Mouse (Mus musculus): ENCODE measurements around the gene Arnt.
"Not testable (repeated sequence)": the region's sequence is repeated elsewhere in the genome, so short reads cannot be mapped to it uniquely, and the experiment has no call there.

Arnt gene

DNA sequence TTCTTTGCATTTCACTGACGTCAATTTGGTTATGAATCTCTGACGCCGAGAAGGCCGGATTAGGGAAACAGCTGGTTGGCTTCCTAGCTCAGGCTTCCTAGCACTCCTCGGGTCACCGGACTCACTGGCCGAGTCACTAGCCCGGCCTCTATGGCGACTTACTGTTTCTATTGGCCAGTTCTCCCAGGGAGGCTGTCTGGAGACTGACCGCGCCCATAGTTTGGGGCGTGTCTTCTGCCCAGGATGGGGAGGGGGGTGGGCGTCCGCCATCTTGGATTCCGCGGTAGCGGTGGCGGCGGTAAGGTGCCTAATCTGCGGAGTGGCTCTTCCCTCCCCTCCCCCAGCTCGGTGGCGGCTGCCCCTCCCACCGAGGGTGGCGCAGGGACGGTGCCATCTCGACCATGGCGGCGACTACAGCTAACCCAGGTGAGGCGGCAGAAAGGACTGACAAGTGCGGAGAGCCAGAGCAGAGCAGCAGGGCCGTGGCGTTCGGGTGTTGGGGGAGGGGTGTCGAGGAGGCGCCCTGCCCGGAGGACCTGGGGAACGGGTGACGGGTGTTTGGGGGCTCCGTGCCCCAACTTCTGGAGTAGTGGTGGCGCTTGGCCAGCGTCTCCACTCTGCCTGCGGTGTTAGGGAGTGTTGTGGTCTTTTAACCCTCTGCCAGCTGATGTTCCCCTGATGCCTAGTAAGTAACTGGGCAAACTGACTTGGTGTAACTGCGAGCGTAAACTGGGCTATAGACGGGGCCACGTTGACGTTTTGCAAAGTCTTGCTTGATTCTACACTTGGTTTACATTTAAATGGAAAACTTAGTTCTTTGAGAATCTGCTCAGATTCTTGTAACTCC lies at the start of gene Arnt:
Gene Arnt, plus strand, starts transcription at position 253 of the 847 bp plus-strand sequence.
- DNase-seq = peak; percentile 95 to 97

DNA sequence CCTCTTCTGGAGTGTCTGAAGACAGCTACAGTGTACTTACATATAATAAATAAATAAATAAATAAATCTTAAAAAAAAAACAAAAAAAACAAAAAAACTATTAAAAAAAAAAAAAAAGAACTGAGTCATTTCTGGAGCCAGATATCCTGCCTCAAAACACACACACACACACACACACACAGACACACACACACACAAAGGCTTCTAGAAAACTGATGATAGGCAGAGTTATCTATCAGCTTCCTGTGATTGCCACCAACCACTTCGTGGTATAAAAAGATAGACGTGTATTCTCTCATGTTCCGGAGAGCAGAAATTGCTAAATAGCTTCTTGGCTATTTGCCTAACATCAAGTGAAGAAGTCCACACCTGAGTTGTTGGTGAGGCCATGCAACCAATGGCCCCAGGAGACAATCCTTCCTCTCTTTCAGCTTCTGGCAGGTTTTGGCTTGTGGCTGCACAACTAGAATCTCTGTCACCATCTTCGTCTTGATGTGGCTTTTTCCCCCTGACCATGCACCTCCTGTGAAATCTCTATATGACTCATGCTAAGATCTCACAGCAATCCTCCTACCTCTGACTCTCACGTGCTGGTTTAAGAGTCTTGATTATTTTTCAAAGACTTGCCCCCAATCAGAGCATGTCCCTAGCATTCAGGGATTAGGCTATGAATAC lies 48.6 kb upstream of the Arnt start:
- no peak for DNase-seq

DNA sequence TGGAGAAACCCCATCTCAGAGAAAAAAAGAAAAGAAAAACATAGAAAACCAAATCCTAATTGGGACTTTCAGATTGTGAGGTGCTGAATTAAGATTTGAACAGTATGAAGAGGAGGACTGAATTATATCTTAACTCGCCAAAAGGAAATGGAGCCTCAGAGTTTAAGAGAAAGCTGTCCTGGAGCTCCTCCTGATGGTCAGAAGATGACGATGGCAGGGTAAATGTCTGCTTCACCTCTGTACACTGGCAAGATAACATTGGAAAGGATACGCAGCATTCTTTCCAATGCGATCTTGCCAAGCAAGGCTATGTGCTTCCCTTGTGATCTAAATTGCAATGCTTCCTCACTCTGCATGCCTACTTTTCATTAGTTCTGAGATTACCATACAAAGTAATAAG lies 39.8 kb upstream of the Arnt start:
- DNase-seq = peak; percentile 13 to 16

DNA sequence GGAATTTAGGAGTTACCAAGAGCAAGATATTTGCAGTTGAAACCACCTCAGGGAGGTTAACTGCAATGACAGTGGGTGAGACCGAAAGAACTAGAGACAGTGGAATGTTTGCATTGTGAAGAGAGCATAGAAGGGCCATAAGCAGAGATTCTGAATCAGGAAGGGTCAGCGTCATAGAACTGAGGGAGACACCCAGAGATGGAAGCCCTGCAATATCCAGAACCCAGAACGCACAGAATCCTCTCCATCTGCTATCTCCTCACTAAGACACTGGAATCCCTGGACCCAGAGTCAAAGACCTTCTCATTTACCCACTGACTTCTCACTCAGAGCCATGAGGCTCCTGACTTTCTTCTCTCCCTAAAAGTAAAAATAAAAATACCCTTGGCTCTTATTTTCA lies 31.4 kb upstream of the Arnt start, which contains the start of gene 4930558C23Rik:
Gene 4930558C23Rik, minus strand, starts transcription at position 101 of the 400 bp plus-strand sequence.
- no peak for DNase-seq

DNA sequence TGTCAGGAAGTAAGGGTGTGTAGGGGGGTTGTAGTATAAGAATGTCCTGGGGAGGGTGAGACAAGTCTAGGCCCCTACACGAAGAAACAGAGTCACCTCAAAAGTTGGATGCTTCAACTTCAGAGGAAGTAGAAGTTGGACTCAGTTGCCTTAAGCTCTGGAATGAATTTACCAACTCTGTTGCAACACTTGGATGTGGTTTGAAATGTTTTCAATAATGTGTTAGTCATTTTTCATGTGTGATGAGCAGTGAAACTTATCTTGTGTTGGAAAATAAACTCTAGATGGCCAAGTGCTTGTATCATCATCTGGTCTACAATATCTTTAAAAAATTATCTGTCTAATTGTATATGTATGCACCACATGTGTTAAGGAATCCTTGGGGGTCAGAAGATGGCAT lies 26.5 kb upstream of the Arnt start:
- no peak for DNase-seq

DNA sequence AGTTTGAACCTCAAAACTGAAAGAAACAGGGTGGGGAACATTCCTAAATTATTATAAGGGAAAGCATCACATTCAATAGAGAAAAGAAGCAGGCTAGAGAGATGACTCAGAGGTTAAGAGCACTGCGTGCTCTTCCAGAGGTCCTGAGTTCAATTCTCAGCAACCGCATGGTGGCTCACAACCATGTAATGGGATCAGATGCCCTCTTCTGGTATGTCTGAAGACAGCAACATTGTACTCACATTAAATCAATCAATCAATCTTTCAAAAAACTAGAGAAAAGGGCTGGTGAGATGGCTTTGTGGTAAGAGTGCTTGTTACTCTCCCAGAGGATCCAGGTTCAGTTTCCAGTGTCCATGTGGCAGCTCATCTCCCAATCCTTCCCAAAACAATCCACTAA lies 25.3 kb upstream of the Arnt start:
- DNase-seq = no peak

DNA sequence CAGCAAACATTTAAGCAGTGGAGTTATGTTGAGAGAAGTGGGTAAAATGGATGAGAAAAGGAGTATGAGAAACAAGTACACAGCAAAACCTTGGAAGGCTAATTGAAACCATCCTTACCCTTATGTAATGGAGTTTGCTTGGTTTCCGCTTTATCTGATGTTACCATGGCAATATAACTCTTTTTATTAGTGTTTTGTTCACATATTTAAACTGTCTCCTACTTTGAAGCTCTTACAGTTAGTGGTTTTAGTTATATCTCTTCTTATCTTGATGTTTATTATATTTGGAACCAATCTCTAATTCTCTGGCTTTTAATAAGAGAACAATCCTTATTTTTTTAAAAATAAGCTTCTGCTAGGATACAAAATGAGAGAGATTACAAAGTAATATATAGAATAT lies 21.9 kb upstream of the Arnt start:
- no peak for DNase-seq

DNA sequence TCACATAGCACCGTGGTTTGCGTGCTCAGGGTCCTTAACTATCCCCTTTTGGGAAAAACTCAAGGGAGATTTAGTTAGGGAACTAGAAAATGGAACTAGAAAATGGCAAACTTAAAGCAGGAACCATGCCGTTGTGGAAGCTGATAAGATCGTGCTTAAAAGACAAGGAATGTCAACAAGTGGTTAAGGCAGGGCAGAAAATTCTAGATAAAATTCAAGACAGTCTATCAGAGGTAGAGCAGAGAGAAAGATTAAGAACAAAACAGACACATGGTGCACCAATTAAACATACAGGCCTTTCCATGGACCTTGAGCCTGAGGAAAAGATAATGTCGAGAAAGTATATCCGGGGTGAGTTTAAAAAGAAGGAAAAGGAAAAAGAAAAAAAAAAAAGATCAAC lies 16.3 kb upstream of the Arnt start:
- no peak for DNase-seq

DNA sequence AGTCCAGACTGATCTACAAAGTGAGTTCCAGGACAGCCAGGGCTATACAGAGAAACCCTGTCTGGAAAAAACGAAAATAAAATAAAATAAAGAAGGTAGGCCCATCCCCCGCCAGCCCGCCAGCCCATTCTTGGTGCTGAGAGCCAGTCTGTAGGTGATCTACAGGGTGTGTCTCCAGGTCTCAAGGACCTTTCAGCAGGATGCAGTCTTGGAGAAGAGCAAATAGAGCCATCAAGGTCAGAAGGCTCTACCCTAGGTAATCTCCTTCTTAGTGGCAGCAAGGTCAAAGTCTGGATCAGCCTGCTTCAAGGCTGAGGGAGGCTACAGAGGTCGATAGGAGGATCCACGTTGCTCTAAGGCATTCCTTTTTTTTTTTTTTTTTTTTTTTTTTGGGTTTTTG lies 7.7 kb upstream of the Arnt start:
- not testable (repeated sequence) for DNase-seq

DNA sequence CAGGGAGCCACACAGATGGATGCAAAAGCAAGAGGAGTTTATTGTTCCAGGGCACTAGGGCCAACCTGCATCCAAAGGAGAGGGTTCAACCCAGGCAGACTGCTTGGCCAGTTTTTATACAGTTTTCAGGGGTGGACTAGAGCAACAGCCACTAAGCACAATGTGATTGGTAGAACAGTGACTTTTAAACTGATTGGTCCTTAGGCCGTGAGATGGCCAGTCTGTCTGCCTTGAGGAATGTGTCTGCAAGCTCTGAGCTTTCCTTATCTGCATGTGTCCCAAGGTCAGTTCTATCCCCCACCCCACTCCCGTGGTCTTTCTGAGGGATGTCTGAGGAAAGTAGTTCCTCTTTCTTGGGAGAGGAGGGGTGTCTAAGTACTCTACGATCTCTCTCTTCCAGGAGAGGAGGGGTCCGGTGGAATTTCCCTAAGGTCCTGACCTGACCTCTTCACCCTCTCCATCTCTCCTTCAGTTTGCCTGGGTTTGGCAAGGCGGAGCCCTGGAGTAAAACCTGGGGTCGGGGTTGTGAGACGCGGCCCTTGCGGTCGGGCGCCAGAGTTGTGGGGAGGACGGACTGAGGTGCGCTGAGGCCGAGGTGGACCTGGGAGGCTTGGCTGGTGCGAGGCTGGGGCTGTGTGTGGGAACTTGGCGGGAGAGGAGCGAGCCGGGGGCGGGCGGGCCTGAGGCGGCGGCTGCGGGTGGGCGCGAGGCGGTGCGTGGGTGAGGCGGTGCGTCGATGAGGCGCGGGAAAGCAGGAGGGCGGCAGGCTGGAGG lies 6.9 kb upstream of the Arnt start:
- not testable (repeated sequence) for DNase-seq

DNA sequence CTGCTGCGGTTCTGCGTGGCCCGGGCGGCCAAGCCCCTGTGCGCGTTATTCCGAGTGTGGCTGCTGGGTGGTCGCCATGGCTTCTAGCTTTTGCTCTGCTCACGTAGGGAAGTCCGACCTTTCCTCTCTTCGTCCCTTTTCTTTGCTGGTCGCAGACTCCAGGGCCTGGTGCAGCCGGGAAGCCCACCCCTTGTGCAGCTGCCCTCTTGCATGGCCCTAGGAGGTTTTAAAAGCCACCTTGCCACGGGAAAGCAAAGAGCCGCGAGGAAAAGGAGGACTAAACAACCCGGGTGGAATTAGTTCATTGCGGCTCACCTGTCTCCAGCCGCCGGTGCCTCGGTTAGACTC lies 6.3 kb upstream of the Arnt start:
- DNase-seq = not testable (repeated sequence)

DNA sequence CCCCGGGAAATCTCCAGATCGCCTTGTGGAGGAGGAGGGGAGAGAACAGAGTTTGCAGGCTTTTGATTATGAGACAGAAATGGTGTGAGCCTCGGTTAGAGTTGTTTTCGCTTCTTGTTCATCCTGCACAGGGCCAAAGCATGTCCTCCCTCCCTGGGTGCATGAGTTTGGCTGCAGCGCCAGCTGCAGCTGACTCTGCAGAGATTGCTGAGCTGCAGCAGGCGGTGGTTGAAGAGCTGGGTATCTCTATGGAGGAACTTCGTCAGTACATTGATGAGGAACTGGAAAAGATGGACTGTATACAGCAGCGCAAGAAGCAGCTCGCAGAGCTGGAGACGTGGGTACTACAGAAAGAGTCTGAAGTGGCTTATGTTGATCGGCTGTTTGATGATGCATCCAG lies 5.8 kb upstream of the Arnt start:
- DNase-seq = not testable (repeated sequence)

DNA sequence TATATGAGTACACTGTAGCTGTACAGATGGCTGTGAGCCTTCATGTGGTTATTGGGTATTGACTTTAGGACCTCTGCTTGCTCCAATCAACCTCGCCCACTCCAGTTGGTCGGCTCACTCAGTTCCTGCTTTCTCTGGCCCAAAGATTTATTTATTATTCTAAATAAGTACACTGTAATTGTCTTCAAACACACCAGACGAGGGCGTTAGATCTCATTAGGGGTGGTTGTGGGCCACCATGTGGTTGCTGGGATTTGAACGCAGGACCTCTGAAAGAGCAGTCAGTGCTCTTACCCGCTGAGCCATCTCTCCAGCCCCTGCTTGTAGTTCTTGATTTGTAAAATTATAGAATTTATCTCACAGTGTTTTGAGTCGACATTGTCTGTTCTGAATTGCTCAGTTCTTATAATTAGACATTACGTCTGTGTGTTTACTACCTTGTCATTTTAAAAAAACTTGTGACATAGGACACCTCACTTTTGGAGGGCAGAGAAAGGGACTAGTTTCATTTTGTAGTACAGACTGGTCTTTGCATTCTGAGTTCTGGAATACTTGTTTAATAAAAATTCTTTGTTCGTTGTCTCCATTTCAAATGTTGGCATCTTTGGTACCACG lies 780 bp upstream of the Arnt start:
- no peak for DNase-seq

DNA sequence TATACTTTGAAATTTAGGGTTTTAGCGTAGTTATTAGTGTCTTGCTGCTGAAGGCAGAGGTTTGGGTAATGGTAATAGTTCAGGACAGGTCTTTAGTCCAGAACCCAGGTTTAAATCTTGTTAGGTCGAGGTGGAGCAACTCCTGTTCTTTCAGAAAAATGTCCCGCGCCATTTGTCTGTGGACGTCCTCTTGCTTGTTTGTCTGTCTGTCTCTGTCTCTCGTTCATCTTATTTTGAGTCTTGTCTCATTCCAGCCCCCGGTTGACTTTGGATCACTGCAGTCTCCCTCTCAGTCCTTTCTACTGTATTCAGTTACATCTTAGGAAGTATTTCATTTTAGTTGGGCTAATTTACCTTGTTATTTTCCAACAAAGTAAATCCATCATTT lies 789 bp downstream of the Arnt start:
- DNase-seq = no peak

DNA sequence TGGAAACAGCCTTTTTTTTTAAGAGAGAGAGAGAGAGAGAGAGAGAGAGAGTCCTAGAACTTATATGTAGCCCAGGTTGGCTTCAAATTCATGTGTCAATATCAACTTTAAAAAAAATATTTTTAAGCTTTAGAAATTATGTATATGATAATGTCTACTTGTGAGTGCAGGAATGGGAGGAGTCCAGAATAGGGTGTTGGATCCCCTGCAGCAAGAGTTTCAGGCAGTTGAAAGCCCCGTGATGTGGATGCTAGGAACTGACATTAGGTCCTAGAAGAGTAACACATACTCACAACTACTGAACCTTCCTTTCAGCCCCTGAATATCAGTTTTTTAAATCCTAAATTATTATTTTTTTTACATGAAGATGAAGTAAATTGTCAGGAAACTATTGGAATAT lies 1.4 kb downstream of the Arnt start:
- DNase-seq = no peak

DNA sequence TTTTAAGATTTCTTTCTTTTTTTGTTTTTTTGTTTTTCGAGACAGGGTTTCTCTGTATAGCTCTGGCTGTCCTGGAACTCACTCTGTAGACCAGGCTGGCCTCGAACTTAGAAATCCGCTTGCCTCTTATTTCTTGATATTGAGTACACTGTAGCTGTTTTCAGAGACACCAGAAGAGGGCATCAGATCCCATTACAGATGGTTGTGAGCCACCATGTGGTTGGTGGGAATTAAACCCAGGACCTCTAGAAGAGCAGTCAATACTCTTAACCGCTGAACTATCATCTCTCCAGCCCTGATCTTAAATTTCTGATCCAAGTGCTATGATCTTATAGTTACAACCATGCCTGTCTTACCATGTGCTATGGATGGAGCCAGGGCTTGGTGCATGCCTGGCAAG lies 4.4 kb downstream of the Arnt start:
- DNase-seq = not testable (repeated sequence)

DNA sequence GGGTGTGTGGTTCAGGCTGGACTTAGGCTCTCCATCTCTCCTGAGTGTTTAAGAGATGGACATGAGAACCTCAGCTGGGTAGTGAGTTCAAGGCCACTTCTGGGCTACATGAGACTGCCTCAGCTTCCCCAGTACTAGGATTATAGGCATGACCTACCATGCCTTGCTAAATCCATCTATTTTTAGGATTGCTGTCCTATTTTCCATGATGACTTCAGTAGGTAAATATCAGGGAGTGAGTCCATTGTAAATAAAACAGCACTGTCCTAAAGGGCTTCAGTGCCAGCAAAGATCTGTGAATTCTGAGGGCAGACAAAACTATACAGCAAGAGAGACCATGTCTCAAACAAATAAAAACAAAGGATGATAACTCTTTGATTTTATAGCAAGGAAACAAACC lies 5.5 kb downstream of the Arnt start:
- no peak for DNase-seq

DNA sequence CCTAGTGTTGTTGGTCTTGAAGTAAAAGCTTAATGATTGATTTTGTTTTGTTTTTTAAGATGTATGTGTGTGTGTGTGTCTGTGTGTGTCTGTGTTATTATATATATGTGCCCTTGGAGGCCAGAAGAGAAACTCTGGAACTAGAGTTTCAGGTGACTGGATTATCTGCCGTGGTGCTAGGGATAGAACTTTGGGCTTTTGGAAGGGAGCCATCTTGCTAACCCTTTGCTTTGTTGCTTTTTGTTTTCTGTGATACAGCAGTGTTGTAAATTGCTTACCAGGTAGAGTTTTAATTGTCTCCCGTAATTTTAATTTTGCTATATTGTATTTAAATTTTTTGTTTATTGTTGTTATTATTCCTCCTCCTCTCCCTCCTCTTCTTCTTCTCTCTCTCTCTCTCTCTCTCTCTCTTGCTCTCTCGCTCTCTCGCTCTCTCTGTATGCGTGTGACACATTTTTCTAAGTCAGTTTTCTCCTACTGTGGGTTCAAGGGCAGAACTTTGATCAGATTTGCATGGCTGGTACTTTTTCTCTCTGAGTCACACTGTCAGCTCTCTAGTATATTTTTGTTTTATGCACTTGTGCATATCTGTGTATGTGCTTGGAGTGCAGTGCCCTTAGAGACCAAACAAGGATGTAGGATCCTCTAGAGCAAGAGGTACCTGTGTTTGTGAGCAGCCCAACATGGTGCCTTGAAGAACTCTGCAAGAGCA lies 8.4 kb downstream of the Arnt start:
- DNase-seq = no peak

DNA sequence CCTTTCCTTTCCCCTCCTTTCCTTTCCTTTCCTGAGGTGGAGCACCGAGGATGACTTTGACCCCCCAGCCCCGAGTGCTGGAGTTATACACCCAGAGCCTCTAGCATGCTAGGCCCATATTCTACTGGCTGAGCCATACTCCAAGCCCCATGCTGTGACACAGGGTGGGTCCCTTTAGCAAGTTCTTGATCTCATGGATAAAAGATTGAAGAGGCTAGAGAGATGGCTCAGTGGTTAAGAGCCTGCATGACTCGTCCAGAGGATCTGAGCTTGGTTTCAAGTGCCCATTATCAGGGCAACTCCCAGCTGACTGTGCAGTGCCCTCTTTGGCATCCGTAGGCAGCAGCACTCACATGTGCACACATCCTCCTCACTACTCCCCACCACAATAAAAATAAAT lies 11.1 kb downstream of the Arnt start:
- no peak for DNase-seq

DNA sequence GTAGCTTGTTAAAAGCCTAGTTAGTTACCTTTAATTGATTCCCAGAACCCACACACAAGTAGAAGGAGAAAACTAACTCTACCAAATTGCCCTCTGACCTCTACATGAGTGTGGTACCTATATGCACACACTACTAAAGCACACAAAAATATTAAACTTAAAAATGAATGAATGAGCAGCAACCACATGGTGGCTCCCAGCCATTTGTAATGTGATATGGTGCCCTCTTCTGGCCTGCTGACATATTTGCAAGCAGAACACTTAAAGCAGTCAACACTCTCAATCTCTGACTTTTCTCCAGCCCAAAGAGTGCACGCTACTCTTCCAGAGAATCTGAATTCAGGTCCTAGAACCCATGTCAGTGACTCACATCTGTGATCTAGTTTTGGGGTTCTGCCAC lies 16.2 kb downstream of the Arnt start:
- peak; percentile 23 to 53 for DNase-seq

DNA sequence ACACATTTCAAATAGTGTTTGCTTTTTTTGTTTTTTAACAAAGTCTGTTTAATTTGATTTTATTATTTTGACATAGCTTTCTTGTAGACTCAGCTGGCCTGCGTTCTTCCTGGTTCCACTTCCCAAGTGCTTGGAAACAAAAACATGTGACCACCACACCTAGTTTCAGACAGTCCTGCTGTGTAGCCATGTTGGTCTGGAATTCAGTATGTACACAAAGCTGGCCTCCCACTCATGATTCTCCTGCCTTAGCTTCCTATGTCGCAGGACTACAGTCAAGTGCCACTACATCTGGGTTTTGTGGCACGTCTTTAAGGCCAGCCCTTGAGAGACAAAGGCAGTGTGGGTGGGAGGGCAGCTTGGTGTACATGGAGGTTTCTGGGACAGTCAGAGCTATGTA lies 16.7 kb downstream of the Arnt start:
- peak; percentile 14 to 45 for DNase-seq

DNA sequence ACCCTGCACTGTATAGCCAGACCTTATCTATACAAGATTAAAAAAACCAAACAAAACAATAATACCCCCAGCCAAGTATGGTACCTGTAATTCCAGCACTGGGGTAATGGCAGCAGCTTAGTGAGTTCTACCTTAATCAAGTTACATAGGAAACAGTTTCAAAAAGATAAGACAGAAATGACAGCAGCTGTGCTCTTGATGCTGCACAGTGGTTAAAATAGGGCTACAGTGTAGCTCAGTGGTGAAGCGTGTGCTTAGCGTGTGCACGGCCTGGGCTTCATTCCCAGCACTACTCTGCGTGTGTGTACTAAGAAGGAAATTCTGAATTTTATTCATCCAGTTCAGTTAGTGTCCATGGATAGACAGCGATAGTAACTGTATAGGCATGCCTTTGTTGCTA lies 22.2 kb downstream of the Arnt start:
- DNase-seq = no peak

DNA sequence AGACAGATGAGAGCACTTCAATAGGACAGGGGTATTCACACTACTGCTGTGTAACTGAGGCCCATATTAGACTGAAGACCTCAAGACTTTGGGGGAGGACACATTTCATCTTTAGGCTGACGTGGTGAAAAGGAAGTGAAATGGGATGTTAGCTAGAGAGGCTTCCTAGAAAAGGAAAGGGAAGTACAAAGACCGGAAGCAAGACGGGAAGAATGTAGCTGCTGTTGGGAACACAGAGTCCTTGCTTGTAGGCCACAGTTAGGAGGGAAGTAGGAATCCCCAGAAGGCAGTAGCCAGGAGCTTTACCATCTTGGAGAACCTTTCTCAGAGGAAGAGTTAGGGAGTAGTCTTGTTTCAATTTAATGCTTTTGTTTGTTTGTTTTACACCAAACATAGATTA lies 23.6 kb downstream of the Arnt start:
- peak in 1 of 2 experiments; percentile 12 for DNase-seq
